Mouse (Mus musculus): ENCODE data around the gene A4gnt. TPM values are rescaled to one million over a fixed set of nuclear protein-coding genes. Genes with fewer than 3 reads are reported as not detected.
"Not testable (repeated sequence)": the region's sequence is repeated elsewhere in the genome, so short reads cannot be mapped to it uniquely, and the experiment has no call there.

The A4gnt gene
- total RNA-seq (2021): not detected in 2 replicates
- long read RNA-seq: 0 reads

DNA sequence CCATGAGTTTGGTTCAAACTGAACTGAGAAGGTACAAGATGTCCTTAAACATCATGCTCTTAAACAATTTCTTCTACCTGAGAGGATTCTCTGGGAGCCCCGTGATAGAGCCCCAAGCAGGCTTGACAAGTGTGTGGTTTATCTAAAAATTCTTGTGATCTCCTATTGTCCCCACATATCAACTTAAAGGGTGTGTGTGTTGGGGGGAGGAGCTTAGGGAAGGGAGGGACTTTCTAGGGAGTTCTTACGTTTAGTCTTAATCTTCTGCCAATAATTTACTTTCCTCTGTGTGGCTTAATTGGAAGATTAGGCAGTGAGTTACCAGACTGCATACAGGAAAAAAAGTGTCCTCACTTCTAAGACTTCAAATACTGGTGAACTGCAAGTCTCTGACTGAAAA lies at the start of gene A4gnt:
Gene A4gnt (plus strand): TSS at position 301 of the 400 bp plus-strand sequence.
- no peak for DNase-seq

DNA sequence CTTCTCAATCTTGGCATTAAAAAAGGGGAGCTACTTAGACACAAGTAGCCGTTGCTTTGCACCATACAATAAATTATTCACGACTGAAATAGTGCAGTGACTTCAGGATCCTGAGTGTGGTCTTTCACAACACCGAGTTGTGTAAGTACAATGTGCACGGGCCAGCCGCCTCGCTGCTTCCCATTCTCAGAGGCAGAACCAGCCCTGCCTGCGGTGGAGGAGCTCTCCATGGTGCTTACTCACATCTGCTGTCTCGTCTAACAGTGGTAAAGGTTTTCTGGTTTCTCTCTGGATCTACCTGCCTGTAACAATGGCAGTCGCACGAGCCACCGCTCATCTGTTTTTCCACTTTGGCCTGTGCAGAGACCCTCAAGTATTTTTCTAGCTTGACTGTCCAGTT lies 48.6 kb upstream of the A4gnt start:
- DNase-seq: peak; percentile 77

DNA sequence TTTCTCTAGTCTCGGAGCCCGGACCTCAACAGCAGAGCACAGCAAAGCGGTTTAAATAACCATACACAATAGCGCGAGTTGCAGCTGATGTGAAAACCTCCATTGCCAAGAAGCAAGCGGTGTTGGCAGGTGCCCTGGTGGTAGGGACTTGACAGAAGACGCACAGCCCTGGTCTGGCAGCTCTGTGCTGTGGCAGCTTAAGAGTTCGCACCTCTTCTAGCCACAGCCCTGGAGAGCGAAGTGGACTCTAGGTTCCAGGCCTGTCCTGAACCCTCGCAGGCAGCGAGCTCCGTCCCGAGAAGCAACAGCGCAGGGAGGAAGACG lies 44.3 kb upstream of the A4gnt start:
- DNase-seq: no peak

DNA sequence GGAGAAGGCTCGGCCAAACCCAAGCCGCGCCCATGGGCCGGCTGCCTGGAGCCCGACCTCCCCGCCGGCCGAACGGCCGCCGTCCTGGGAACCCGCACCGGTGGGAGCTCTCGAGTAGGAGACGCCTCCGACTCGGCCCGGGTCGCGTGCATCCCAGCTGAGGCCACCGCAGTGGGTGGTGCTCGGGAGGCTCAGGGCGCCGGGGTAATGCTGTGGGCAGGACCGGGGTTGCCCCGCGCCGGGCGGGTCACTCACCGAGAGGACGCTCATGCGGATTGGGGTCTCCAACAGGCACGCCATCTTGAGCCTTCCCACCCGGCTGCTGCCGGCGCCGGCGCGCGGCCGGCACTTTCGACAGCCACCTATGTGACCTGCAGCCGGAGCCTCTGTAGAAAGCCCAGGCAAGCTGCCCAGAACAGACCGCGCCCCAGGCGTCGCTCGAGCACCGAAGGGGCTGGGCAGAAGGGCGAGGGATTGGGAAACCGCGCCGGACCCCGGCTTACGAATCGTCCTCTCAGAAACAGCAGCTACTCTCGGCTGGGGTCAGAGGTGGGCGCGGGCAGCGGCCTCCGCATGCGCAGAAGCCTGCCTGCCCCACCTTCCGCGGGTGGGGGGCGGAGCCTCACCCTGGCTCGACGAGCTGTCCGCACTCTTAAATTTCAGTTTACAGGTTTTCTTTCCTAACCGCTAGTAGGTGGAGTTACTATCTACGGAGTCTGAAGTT lies 43.8 kb upstream of the A4gnt start, which contains the start of gene Armc8:
Gene Armc8 (minus strand): TSS at position 553 of the 724 bp plus-strand sequence.
- DNase-seq: peak; percentile 93

DNA sequence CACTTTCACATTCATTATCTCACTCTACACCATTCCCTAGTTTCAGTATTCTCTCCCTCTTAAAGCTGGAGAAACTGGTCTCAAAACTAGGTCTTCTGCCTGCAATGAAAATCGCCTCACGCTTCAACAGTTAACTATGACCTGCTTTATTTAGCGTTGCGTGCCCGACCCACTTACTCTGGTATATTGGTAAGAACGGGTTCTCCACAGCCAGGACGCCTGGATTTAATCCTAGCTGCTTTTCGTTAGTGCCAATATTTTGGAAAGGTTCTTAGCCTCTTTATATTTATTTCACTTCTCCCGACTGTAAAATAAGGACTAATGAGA lies 43.3 kb upstream of the A4gnt start:
- DNase-seq: no peak

DNA sequence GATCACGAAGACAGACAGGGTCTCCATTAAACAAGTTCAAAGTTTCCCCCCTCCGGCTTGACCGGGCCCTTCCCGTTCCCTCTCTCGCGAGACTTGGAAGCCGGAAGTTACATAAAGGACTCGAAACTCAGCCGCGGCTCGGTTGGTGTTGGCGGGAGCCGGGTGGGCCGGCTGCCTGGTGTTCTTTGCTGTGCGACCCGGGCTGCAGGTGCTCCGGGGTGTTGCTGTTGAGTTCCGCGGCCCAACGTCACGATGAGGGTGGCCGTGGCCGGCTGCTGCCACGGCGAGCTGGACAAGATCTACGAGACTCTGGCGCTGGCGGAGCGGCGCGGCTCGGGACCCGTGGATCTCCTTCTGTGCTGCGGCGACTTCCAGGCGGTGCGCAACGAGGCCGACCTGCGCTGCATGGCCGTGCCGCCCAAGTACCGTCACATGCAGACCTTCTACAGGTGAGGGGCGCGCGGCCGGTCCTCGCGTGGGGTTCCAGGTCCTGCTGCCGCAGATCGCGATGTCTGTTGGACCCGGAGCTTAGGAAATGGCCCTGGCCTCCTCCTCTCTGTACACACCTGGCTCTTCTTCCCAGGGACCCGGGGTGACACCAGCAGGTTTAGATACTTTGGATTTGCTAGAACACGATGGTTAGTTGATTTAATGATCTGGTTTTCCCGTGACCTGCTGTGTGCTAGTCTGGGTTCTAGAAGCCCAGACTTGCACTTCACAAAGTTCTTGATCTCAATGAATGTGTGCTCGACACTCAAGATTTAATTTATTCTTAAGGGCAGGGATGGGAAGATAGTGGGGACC lies 36.4 kb upstream of the A4gnt start, which contains the start of gene Dbr1:
Gene Dbr1 (plus strand): TSS at position 123 of the 804 bp plus-strand sequence.
- peak; percentile 91 for DNase-seq

DNA sequence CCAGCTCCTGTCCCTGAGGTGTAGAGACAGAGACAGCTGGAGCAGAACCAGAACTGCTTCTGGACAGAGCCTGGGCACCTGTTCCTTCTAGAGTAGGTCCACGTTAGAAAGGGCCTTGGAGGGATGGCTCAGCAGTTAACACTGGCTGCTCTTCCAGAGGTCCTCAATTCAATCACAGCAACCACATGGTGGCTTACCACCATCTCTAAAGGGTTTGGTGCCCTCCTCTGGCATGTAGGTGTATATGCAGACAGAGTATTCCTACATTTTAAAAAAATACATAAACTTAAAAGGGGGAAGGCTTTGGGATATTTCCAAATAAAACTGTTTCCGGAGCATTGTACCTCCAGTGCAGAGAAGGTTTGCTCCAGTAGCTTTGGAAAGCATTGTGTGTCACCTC lies 31.6 kb upstream of the A4gnt start:
- peak; percentile 18 for DNase-seq

DNA sequence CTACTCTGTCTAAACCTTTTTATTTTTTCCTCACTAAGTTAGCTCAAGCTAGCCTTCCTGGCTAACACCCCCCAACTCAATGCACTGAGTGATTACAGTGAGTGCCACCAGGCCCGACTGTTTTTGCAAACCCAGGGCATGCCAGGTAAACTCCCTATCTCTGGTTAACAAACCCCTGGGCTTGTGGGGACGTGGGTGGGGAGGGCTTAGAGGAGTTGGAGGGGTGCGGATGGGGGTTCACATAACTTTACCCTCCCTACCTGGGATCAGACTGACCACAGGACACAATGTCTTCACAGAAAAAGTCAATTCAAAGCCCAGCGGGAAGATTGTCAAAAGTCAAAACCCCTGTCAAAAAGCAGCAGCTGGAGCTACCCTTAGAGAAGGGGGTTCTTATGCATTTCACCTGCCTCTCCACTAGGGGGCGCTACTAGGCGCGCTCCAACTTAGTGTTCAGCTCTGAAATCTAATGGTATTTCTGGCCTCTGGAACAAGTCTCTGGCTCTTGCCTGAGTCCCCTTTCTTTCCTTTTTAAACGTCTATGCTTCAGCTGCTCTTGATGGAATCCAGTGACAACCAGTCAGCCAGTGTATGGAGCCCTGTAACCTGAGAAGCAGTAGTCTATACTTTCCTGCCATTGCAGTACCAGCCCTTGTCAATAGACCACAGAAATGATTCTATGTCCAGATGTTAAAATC lies 24.6 kb upstream of the A4gnt start:
- DNase-seq: peak; percentile 72

DNA sequence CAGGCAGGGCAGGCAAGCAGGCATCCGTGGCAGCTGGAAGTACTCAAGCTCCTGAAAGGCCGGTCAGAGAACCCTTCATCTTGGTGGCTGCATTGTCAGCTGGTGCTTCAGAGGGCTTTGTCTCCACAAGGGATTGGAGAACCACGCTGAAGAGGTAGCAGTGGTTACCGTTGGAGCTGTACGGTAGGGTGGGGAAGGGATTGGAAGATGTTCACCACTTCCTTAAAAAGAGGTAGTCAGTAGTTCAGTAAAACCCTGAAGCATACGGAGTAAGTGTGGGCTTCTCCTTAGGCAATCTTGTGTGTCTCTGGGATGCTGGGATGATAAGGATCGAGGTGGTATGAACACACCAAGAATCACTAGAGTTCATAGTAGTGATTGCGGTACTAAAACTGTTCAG lies 21.2 kb upstream of the A4gnt start:
- DNase-seq: no peak

DNA sequence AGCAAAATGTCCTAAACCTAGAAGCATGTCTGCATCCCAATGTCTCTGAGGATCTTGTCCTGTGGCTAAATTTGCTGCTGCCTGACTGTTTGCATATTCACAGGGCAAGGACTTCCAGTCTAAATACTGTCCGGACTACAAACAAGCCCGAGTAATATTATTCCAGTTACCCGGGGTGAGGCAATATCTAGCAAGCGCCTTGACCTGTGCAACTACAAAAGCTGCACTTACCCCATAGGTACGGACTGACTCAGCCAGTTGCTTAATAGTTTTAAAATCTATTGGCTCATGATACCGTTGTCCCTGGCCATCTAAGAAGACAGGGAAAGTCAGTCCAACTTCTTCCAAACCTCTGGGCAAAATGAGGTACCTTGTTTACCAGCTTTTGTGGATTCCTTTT lies 13.2 kb upstream of the A4gnt start:
- not testable (repeated sequence) for DNase-seq

DNA sequence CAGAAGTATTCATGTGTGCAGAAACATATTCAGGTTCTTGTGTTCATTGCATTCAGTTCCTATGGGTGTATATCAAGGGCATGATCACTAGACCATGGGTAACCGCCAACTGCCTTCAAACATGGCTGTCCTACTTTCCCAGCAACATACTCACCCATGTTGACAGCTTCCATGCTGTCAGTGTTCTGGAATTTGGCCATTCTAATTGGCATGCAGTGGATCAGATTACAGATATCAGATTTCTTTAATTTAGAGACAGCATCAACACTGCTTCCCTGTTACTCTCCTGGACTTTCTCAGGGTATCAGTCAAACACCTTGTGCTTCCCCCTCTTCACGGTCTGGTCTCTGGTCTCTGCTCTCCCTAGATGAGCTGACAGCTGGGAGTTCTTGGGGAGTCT lies 8.7 kb upstream of the A4gnt start:
- no peak for DNase-seq

DNA sequence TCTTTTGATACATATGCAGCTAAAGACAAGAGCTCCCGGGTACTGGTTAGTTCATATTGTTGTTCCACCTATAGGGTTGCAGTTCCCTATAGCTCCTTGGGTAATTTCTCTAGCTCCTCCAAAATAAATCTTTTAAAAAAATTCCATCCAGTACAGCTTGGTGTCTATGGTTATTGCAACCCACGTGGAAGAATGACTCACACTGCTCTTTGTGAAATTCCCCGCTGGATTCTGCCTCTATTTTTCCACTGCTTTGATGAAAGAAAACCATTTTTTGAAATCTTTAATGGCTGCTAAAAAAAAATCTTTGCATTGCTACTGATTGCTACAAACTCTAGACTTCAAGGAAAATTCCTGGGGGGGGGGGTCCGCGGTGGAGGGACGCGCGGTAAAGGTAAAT lies 7.4 kb downstream of the A4gnt start:
- no peak for DNase-seq

DNA sequence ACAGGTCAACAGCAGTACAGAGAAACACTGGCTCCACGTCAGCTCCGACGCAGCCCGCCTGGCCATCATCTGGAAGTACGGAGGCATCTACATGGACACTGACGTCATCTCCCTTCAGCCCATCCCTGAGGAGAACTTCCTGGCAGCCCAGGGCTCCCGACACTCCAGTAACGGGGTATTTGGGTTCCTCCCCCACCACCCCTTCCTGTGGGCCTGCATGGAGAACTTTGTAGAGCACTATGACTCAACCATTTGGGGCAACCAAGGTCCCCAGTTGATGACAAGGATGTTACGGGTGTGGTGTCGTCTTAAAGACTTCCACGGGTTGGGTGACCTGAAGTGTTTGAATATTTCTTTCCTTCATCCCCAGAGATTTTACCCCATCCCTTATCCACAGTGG lies 7.9 kb downstream of the A4gnt start:
- no peak for DNase-seq

DNA sequence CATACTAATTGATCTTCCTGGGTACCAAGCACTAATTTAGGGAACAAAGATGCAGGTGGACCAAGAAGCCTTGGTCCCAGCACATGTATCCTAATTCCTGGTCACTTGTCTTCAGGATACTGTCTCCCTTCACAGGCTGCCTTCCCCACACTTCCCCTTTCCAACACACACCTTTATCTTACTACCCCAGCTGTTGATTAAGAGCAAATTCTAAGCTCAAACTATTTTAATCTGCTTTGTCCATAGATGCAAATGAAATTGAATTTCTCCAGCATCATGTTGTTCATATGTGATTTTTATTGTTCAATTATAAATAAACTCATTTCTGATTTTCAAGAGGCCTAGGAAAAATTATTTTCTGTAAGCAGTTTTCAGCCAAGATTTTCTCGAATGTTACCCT lies 9.7 kb downstream of the A4gnt start:
- no peak for DNase-seq

DNA sequence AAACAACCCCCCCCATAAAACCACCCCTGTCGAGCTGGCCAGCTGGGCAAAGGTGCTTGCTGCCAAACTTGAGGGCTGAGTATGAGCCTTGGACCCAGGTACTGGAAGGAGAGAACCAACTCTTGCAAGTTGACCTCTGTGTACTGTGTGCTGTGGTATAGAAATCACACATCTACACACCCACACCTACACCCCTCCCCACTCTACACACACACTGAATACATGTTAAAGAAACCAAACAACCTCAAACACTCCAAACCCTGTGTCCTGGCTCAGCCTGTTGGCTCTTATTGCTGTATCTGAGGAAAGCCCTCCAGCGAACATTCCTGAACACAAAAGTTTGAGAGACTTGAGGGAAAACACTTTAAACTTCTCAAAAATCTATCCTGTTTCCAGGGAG lies 10.7 kb downstream of the A4gnt start:
- no peak for DNase-seq

DNA sequence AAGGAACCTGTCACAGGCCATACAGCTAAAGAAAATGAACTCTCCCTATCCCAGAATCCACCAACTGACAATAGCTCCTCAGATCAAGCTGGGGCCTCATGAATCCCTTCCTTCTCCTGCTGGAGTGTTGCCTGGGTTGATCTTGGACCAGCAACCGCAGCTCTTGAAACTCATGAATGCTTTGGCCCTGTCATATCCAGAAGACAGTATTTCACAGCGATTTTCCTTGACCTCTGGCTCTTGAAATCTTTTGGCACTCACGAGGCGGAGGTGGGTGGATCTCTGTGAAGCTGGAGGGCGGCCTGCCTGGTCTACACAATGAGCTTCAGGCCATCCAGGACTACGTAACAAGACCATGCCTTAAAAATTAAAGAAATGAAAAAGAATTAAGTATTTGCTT lies 11.8 kb downstream of the A4gnt start:
- peak; percentile 16 for DNase-seq

DNA sequence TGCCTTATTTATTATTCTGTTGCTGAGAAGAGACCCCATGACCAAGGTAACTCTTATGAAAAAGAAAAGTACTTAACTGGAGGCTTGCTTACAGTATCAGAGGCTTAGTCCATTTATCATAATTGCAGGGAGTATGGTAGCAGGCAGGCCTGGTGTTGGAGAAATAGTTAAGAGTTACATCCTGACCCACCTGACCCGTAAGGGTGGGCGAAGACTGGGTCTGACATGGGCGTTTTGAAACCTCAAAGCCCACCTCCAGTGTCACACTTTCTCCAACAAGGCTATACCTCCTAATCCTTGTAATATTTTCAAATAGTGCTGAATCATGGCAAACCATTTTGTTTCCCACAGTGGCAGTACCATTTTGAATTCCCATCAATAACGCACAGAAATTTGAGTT lies 16.3 kb downstream of the A4gnt start:
- no peak for DNase-seq

DNA sequence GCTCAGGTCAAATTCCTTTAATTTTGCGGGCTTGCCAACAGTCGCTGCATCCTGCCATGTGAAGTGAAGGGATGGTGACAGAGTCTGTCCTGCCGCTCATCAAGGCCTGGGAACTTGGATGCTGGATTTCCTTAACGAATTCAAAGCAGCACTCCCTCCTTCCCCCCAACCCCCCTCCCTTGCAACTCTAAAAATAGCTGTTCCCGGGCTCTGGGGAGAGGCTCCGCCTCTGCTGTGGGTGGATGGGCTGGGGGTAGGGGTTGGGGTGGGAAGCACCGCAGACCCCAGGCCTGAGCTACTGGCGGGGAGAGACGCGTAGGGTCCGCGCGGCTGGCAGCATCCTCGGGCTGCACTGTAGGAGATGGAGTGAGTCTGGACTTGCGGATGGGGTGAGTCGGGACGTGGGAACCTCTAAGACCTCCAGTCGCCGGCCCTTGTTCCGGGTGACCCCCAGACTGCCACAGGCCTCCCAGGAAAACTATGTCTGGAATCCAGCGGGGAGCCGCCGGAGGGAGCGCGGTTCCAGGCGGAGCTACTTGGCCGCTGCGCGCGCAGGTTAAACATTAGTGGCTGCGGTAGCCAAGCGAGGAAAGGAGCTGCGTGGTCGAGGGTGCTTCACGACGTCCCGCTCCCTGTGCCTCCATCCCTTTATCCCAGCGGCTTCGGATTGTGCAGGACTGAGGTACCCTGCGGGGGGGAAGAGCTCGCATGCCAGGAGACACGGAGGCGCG lies 17.1 kb downstream of the A4gnt start, which contains the start of gene Dzip1l:
Gene Dzip1l (plus strand): TSS at position 216 of the 731 bp plus-strand sequence.
- peak; percentile 71 for DNase-seq

DNA sequence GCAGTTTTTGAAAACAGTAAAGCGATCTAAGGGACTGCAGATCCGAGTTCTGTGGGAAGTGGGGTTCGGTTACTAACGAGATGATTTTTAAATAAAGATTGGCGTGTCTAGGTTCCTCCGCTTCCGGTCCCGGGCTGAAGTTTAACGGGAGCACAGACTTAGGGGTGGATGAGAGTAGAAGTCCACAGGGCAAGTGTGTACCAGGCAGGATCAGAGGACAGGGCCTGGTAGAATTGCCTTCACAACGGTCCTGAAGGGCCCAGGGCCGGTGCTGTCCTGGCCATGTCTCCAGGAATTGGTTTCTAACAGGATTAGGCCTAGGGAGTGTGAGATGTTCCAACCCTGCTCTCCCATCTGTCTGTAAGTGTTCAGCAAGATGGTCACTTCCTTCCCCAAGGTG lies 17.8 kb downstream of the A4gnt start:
- peak; percentile 8 for DNase-seq

DNA sequence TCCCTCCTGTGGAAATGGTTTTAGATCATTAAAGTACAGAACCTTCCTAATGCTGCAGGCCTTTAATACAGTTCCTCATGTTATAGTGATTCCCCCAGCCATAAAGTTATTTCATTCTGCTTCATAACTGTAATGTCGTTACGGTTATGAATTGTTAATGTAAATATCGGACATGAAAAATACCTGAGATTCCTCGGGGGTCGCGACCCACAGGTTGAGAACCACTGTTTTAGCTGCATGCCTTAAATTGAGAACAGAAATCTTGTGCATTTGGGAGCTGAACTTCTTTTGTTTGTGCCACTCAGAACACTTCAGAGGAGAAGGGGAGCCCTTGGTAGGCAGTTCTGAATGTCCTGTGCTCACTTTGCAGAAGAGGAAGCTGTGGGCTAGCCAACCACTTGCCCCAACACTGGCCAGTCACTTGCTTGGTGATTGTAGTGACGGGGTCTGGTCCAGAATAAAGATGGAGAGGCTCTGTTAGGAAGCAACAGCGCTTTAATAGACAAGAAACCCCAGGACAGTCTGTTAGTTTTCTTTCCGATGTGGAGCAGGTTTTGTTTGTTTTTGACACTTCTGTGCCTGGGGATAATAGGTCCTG lies 18.3 kb downstream of the A4gnt start:
- DNase-seq: no peak

DNA sequence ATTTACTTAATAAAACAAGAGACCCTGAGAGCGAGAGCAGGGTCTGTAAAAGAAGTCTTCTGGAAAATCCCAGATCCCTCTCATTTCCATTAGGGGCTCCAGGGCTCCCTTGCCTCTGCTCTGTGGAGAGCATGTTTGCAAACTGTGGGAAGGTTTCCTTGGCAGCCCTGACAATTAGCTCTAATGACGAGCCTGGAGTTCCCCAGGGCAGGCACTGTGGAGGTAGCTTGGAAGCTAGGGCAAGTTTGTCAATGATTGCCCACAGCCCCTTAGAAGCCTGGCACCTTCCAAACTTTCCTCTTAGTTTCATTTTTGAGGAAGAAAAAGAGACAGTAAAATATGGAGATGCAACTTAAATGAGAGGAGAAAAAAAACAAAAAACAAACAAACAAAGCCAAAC lies 19.5 kb downstream of the A4gnt start:
- DNase-seq: no peak

DNA sequence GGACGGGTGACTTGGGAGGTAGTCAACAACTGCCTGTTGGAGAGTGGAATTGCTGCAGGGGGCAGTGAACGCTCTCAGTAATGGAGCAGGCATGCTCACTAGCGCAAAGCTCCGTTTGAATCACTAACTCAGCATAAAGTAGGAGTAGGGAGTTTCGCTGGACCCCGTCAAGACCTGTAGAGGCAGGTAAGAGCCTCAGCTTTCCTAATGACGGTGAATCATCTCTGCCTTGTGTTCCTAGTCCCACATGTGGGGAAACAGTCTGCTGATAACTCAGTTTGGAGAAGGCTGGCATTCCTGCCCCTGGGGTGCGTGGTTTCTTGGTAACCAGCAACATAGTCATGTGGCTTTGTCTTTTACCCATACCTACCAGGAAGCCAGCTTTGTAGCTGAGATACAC lies 20.0 kb downstream of the A4gnt start:
- no peak for DNase-seq

Data from adrenal gland, postnatal 25 days (tissue).